Mouse (Mus musculus): ENCODE measurements at regions not wholly inside any gene's neighbourhood (a gene's known extent, or its start where the extent isn't known, plus 50 kb on each side); places are given as distances from the start of the nearest gene placed in this dataset.
"Not testable (repeated sequence)": the region's sequence is repeated elsewhere in the genome, so short reads cannot be mapped to it uniquely, and the experiment has no call there.

DNA sequence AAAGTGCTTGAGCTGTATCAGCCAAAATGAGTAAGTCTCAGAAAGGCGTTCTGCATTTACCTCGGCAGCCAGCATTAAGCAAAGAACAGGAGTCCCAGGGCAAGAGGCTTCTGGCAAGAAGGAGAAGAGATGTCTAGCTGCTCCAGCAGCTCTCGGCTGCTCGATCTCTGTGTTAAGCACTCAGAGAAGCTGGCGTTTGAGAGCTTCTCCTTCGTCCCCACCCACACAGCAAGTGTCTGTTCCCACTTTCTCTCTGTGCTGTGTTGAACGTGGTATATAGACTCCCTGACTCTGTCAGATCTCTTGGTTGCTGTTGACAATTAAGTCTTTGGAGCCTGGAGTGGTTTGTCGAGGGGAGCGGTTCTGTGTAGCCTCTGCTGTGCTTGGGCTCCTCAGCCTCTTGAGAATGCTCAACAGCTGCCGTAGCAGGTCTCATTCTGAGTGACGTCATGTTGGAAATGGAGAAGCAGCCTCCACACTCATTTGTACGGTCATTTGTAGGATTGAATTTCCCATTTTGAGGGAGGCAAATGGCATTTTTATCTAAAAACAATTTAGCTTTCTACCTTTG is 140.3 kb upstream of the Fer start:
- CTCF ChIA-PET: no interaction called here
- TF ChIP-seq CTCF (IDR thresholded peaks at IDR 0.05): no peak
- no peak for DNase-seq (ENCODE audit: low read depth, low spot score)
- POLR2A ChIA-PET: no interaction called here
- ATAC-seq: no peak
- in situ Hi-C loops (cut with MboI; ENCODE audit: low pct_unique_long_range_greater_than_20kb): no loop called here
- H3K27me3 ChIP-seq: no peaks in the 10 kb centered on the region

DNA sequence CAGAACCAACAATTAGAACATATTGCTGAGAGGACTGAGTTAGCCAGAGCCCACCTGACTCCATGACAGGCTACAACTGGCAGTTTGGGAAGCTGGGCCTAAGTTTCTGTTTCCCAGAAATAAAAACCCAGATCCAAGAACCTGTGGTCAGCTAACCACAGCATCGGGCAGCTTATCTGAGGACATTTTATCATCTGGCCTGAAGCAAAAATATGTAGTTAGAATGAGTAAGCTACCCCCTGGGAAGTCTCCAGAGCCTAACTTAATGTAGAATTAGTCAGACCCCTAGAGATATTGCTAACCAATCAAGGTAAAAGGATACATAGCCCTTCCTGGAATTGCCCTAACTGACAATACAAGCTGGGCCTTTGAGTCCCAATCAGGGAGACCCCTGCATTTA is 124.7 kb upstream of the Fer start:
- POLR2A ChIA-PET: interaction anchor here (0.6 kb wide), 1 partner anchor 17 kb away, joined by 3 read pairs; no protein-coding TSS in a partner anchor
- H3K27me3 ChIP-seq: no peaks in the 10 kb centered on the region
- DNase-seq (ENCODE audit: low read depth, low spot score) (no peak), ATAC-seq (no peak)
- TF ChIP-seq CTCF (IDR thresholded peaks at IDR 0.05): no peak
- in situ Hi-C loops (cut with MboI; ENCODE audit: low pct_unique_long_range_greater_than_20kb): no loop called here
- CTCF ChIA-PET: no interaction called here

DNA sequence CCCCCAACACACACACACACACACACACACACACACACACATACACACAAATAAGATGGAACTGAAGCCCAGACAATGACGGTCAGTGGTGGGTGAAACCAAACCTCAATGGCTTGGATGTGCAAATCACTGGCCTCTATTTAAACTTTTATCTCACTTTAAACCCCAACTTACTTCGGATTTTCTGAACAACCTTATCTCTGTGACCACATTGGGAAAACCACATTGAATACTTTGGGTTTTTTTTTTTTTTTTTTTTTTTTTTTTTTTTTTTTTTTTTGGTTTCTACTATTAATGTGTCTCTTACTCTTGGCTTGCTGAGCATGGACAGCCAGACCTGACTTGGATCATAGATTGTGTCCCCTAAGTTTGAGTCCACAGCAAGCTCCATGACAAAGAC is 123.2 kb upstream of the Fer start:
- in situ Hi-C loops (cut with MboI; ENCODE audit: low pct_unique_long_range_greater_than_20kb): no loop called here
- POLR2A ChIA-PET: no interaction called here
- ATAC-seq (no peak), DNase-seq (ENCODE audit: low read depth, low spot score) (no peak)
- CTCF ChIA-PET: no interaction called here
- no peaks in the 10 kb centered on the region for H3K27me3 ChIP-seq
- TF ChIP-seq CTCF (IDR thresholded peaks at IDR 0.05): no peak

DNA sequence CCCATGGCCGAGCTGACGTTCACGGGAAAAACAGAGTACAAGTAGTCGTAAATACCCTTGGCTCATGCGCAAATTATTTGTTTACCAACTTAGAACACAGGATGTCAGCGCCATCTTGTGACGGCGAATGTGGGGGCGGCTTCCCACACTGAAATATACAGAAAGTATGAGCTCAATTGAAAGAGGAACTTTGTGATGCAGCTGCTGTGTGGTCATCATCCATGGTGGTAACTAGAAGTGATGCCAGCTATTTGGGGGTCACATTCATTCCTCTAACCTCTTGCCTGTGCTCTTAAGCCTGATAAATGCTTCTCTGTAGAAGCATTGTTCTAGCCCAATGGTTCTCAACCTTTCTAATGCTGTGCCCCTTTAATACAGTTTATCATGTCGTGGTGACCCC is 113.6 kb upstream of the Fer start:
- ChIA-PET POLR2A (interaction anchor here (0.6 to 1.1 kb wide), 2 partner anchors 8 to 28 kb away, joined by 3 read pairs; no protein-coding TSS in a partner anchor), CTCF (interaction anchor here (1.0 to 1.5 kb wide), 3 partner anchors 8 to 16 kb away, joined by 3 to 5 read pairs (median 4); no protein-coding TSS in a partner anchor)
- DNase-seq (ENCODE audit: low read depth, low spot score); H3K27me3 ChIP-seq; in situ Hi-C loops (cut with MboI; ENCODE audit: low pct_unique_long_range_greater_than_20kb); ATAC-seq: not testable (repeated sequence)

DNA sequence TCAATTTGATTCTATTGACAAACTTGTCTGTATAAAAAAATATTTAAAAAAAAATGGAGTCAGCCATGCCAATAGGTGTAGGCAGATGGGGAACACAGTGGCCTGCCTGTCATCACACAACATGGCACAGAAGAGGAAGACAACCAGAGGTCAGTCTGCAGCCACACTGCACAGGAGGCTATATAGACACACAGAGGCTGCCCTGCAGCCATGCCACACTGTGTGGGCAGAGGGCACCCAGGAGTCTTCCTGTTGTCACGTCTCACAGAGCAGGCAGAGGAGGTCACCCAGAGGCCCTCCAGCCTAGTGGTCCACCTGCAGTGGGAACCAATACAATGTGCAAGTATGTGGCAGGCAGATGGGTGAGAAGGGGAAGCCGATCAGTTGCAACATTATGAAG is 108.5 kb upstream of the Fer start:
- in situ Hi-C loops (cut with MboI; ENCODE audit: low pct_unique_long_range_greater_than_20kb): no loop called here
- DNase-seq (ENCODE audit: low read depth, low spot score) (no peak), ATAC-seq (no peak)
- H3K27me3 ChIP-seq: no peaks in the 10 kb centered on the region
- no peak for TF ChIP-seq CTCF (IDR thresholded peaks at IDR 0.05)
- CTCF ChIA-PET: no interaction called here
- POLR2A ChIA-PET: no interaction called here

DNA sequence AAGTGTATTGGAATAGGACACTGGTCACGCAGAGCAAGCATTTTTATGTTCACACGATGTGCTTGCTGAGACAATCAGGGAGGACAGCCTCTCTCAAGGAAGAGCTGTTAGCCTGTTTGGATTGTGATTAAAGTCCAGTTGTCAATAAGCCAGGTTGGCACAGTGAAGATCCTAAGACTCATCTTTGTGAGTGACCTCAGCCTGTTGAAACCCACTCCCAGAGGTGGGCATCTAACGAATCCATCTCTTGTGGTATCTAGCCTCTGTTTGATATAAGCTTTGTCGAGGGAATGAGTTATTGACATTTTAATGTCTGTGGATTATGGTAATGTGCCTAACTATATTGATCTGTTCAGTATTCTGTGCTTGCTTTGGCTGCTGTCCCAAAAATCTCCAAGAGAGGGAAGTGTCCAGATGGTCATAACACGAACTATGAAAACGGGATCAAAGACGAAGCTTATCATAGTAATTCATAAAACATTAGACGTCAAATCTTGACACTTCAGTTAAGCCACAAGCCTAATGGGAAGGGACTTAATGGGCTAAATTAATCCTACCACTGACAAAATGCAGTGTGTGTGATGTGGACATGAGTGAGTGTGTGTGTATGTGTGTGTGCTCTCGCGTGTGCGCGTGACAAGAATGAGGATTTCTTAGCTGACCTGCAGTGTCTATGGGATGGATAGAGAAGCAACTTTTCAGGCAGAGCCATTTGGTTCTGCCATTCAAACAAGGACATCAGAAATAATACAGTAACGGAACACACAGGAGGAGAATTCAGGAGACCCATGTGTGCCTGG is 104.8 kb upstream of the Fer start:
- DNase-seq (ENCODE audit: low read depth, low spot score): no peak
- in situ Hi-C loops (cut with MboI; ENCODE audit: low pct_unique_long_range_greater_than_20kb): no loop called here
- POLR2A ChIA-PET: interaction anchor here (0.8 kb wide), 1 partner anchor 17 kb away, joined by 3 read pairs; no protein-coding TSS in a partner anchor
- no peaks in the 10 kb centered on the region for H3K27me3 ChIP-seq
- CTCF ChIA-PET: interaction anchor here (0.8 to 1.0 kb wide), 3 partner anchors 9 to 17 kb away, joined by 3 to 5 read pairs (median 3); no protein-coding TSS in a partner anchor
- no peak for TF ChIP-seq CTCF (IDR thresholded peaks at IDR 0.05)
- ATAC-seq: no peak

DNA sequence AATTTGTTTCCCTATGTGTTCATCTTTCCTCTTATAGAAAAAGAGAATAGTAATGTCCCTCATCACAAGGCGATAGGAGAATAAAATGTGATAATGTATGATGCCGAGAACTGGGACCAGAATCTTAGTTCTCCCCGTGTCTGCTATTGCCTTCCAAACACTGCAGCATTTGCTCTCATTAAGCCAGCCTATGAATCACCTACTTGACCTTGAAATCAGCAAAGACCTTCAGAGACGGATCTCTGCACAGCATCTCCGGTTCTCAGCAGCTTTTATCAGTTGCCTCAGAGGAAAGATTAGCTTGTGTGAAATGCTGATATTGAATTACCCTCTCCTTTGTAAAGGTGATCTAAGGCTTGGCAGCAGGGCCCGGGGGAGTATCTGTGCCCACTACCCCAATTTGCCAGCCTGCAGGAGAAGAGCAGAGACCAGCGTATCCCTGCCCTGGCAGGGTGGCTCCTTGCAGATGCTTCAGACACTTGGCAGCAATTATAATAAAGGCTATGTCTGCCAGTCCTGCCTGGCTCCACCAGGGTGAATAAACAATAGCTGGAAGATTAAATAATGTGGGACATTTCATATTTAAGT is 104.0 kb upstream of the Fer start:
- TF ChIP-seq CTCF (IDR thresholded peaks at IDR 0.05): no peak
- POLR2A ChIA-PET: interaction anchor here (0.8 kb wide), 2 partner anchors 18 to 59 kb away, joined by 3 read pairs; no protein-coding TSS in a partner anchor
- in situ Hi-C loops (cut with MboI; ENCODE audit: low pct_unique_long_range_greater_than_20kb): no loop called here
- CTCF ChIA-PET: interaction anchor here (0.9 to 1.0 kb wide), 2 partner anchors 9 to 17 kb away, joined by 3 to 5 read pairs; no protein-coding TSS in a partner anchor
- ATAC-seq: no peak
- no peaks in the 10 kb centered on the region for H3K27me3 ChIP-seq
- DNase-seq (ENCODE audit: low read depth, low spot score): no peak

DNA sequence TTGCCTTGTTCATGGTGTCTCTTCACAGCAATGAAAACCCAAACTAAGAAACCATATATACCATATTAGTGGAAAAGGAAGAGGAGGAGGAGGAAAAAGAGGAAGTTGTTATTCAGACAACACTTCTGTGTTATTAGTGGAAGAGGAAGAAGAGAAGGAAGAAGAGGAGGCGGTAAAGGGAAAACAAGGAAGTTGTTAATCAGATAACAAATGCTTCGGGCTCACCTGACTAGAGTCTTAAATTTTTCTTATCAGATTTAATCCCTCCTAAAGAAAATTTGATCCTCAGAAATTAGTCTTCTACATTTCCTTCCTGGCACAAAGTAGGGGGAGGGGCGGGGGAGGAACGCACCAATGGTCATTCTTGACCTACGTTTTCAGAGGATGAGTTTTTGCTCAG is 101.8 kb upstream of the Fer start:
- no peak for ATAC-seq
- no peak for DNase-seq (ENCODE audit: low read depth, low spot score)
- no peak for TF ChIP-seq CTCF (IDR thresholded peaks at IDR 0.05)
- H3K27me3 ChIP-seq: no peaks in the 10 kb centered on the region
- CTCF ChIA-PET: no interaction called here
- POLR2A ChIA-PET: no interaction called here
- in situ Hi-C loops (cut with MboI; ENCODE audit: low pct_unique_long_range_greater_than_20kb): no loop called here

DNA sequence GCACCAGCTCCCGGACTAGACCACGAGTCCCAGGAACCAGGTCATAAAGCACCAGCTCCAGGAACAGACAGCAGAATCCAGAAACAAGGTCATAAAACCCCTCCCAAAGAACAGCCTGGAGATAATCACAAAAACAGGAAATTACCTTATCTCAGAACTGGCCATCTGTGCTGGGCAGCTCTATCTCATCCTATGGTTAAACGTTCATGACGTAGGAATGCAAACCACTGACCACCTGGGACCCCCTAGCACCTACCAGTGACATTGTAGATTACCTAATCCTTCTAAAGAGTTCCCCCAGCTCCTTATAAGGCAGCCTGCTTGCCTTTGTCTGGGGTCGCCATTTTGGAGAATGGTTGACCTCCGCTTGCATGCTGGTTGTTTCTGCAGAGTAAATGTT is 91.8 kb upstream of the Fer start:
- in situ Hi-C loops (cut with MboI; ENCODE audit: low pct_unique_long_range_greater_than_20kb): no loop called here
- no peaks in the 10 kb centered on the region for H3K27me3 ChIP-seq
- ChIA-PET CTCF (no interaction called here), POLR2A (interaction anchor here (1.1 kb wide), 1 partner anchor 21 kb away, joined by 3 read pairs; no protein-coding TSS in a partner anchor)
- TF ChIP-seq CTCF (IDR thresholded peaks at IDR 0.05): no peak
- ATAC-seq (no peak), DNase-seq (ENCODE audit: low read depth, low spot score) (no peak)

DNA sequence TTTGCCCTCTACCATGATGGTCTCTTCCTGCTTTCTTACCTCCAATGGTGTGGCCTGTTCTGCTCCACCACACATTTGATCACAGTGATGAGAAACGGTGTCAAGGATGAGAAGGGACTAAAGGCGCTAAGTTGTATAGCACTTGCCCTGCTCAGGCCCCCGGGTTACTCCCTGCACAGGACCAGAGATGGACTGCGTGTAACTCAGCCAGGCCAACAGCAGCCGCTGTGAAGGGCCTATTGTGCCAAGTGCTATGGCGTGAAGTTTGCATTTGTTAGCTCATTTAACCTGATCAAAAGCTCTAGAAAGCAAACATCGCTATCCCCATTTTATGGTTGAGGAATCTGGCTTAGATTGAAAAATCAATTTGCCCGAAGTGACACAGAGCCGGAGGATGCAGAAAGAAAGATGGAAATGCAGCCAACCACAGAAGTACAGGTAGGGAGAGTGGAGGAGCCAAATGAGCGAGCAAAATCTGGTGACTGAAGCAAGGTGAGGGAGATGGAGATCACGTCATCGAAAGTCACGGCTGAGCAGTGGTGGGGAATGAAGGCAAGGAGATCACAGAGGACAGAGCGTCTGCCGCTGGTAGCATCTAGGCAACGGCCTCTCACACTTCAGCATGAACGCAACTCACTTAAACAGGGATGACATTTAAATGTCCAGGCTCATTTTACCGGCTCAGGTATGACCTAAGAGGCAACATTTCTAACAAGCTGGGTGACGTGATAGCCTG is 78.3 kb upstream of the Fer start:
- POLR2A ChIA-PET: no interaction called here
- H3K27me3 ChIP-seq: no peaks in the 10 kb centered on the region
- in situ Hi-C loops (cut with MboI; ENCODE audit: low pct_unique_long_range_greater_than_20kb): no loop called here
- CTCF ChIA-PET: interaction anchor here (1.3 kb wide), 1 partner anchor 14 kb away, joined by 4 read pairs; no protein-coding TSS in a partner anchor
- DNase-seq (ENCODE audit: low read depth, low spot score): no peak
- TF ChIP-seq CTCF (IDR thresholded peaks at IDR 0.05): no peak
- no peak for ATAC-seq

Data from Patski (cell line).